Mouse (Mus musculus): Measurements from ENCODE around the gene Clcn6. TPM values are rescaled to one million over a fixed set of nuclear protein-coding genes. Genes with fewer than 3 reads are reported as not detected.

The Clcn6 gene
- total and polyA plus RNA-seq, 3 experiments = 6.2 to 21.0 (median 16.1) TPM

DNA sequence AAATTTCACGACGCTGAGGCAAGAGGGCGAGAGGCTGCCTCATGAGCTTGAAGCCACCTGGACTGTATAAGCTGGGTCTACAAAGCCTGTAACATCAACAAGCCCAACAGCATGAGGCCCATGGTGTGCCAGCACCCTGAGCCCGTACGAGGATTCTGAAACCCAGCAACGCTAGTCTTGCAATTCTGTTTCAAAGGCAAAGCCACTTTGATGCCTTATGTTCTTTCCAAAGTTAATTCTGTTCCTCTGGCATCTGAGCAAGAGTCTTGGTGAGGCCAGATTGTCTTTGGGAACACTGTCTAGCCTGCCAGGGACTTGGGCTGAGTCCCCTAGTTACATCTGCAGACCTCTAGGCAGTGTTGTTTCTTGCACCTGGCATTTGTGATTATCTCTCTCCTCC, 20.4 kb upstream of the Clcn6 start:
- peaks cover 18% of the 10 kb centered on the region for H3K27me3 ChIP-seq (ENCODE audit: insufficient read depth, low read length)
- ATAC-seq (ENCODE audit: extremely low read depth, insufficient number of reproducible peaks, low FRiP score, poor library complexity, severe bottlenecking) (no peak), DNase-seq (ENCODE audit: low spot score) (no peak)
- TF ChIP-seq CTCF (IDR thresholded peaks at IDR 0.05; ENCODE audit: low read depth, low read length) (no peak), GATA1 (IDR thresholded peaks at IDR 0.05; ENCODE audit: borderline replicate concordance, low read length) (no peak), GATA2 (IDR thresholded peaks at IDR 0.05; ENCODE audit: borderline replicate concordance, low read depth, low read length) (no peak), POLR2AphosphoS5 (IDR thresholded peaks at IDR 0.05; ENCODE audit: insufficient replicate concordance, low read depth, low read length) (no peak), TAL1 (conservative IDR thresholded peaks at IDR 0.05; ENCODE audit: low read depth, low read length) (no peak)
- peaks cover 46% of the 10 kb centered on the region for H3K36me3 ChIP-seq (replicated peaks)
- no peaks in the 10 kb centered on the region for H3K9me3 ChIP-seq (replicated peaks)
- peaks cover 3% of the 10 kb centered on the region; the same call in 1 of the 2 replicates for H3K4me1 ChIP-seq (ENCODE audit: insufficient read depth, low read depth, low read length)
- H3K4me3 ChIP-seq (ENCODE audit: low read depth, low read length) = no peak overlapping the region

- peaks cover 53% of the 10 kb centered on the region for H3K36me3 ChIP-seq (replicated peaks)
- TF ChIP-seq TAL1 (conservative IDR thresholded peaks at IDR 0.05; ENCODE audit: low read depth, low read length) (no peak), POLR2AphosphoS5 (IDR thresholded peaks at IDR 0.05; ENCODE audit: insufficient replicate concordance, low read depth, low read length) (no peak), CTCF (IDR thresholded peaks at IDR 0.05; ENCODE audit: low read depth, low read length) (no peak), GATA2 (IDR thresholded peaks at IDR 0.05; ENCODE audit: borderline replicate concordance, low read depth, low read length) (no peak), GATA1 (IDR thresholded peaks at IDR 0.05; ENCODE audit: borderline replicate concordance, low read length) (no peak)
- H3K9me3 ChIP-seq (replicated peaks) = no peaks in the 10 kb centered on the region
- DNase-seq (ENCODE audit: low spot score) (no peak), ATAC-seq (ENCODE audit: extremely low read depth, insufficient number of reproducible peaks, low FRiP score, poor library complexity, severe bottlenecking) (no peak)
- no peak overlapping the region for H3K4me3 ChIP-seq (ENCODE audit: low read depth, low read length)
- H3K27me3 ChIP-seq (ENCODE audit: insufficient read depth, low read length) = peaks cover 14% of the 10 kb centered on the region; the same call in 1 of the 2 replicates
- peaks cover 3% of the 10 kb centered on the region; the same call in 1 of the 2 replicates for H3K4me1 ChIP-seq (ENCODE audit: insufficient read depth, low read depth, low read length)
Measured at GRCm38 (mm10) chr4:148058218-148058819, 19.7 kb upstream of the Clcn6 start.

DNA sequence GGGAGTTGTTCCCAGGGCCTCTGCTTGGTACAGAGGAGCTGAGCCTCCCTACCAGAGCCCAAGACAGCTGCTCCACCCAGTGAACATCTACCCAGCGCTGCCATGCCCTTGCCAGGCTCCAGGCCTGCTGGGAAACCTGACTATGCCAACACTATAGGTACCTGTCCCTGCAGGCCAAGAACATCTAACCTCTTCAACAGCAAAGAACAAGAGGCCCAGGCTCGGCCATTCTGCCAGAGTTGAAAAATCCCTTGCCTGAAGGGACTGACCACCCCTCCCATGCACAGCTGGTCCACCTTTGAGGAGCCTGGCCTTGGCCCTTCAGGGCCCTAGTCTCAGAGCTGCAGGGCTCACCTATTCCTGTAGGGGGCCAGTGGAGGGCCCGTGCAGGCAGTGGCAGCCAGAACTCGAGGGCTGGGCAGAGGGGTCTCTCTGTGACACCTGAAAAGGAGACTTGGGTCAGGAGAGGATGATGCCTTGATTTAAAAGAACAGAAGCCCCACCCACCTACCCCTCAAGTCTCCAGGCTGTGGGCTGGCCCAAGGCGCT, 19.1 kb upstream of the Clcn6 start:
- Histone ChIP-seq H3K36me3 (replicated peaks) (peaks cover 59% of the 10 kb centered on the region), H3K27me3 (ENCODE audit: insufficient read depth, low read length) (peaks cover 11% of the 10 kb centered on the region; the same call in 1 of the 2 replicates)
- no peak for ATAC-seq (ENCODE audit: extremely low read depth, insufficient number of reproducible peaks, low FRiP score, poor library complexity, severe bottlenecking)

DNA sequence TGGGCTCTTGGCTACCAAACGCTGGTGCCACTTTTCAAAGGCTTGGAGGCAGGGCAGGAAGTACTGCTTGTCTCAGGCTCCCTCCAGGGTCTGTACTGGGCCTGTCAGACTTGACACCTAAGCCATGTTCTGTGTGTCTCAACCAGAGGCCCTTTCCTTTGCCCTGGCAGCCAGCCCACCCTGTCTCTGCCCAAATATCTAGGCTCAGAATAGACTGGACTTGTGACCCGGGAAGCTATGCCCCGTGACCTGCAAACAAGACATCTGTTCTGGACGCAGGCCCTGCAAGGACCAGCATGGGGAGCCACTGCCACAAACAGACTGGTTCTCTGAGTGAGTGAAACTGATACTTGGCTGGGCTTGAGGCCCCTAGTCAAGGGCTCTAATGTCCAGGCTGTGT, 18.2 kb upstream of the Clcn6 start:
- no peak for ATAC-seq (ENCODE audit: extremely low read depth, insufficient number of reproducible peaks, low FRiP score, poor library complexity, severe bottlenecking)
- peaks cover 3% of the 10 kb centered on the region; the same call in 1 of the 2 replicates for H3K4me1 ChIP-seq (ENCODE audit: insufficient read depth, low read depth, low read length)
- no peak overlapping the region for H3K4me3 ChIP-seq (ENCODE audit: low read depth, low read length)
- H3K36me3 ChIP-seq (replicated peaks) = peaks cover 68% of the 10 kb centered on the region
- TF ChIP-seq CTCF (IDR thresholded peaks at IDR 0.05; ENCODE audit: low read depth, low read length) (no peak), GATA1 (IDR thresholded peaks at IDR 0.05; ENCODE audit: borderline replicate concordance, low read length) (no peak), POLR2AphosphoS5 (IDR thresholded peaks at IDR 0.05; ENCODE audit: insufficient replicate concordance, low read depth, low read length) (no peak), TAL1 (conservative IDR thresholded peaks at IDR 0.05; ENCODE audit: low read depth, low read length) (no peak), GATA2 (IDR thresholded peaks at IDR 0.05; ENCODE audit: borderline replicate concordance, low read depth, low read length) (no peak)
- DNase-seq (ENCODE audit: low spot score) = no peak
- H3K9me3 ChIP-seq (replicated peaks) = no peaks in the 10 kb centered on the region
- peaks cover 6% of the 10 kb centered on the region; the same call in 1 of the 2 replicates for H3K27me3 ChIP-seq (ENCODE audit: insufficient read depth, low read length)

More for the DNA sequence above, 19.1 kb upstream of the Clcn6 start:
- DNase-seq (ENCODE audit: low spot score) = no peak
- no peaks in the 10 kb centered on the region for H3K9me3 ChIP-seq (replicated peaks)
- H3K4me1 ChIP-seq (ENCODE audit: insufficient read depth, low read depth, low read length) = peaks cover 3% of the 10 kb centered on the region; the same call in 1 of the 2 replicates
- TF ChIP-seq CTCF (IDR thresholded peaks at IDR 0.05; ENCODE audit: low read depth, low read length) (no peak), GATA2 (IDR thresholded peaks at IDR 0.05; ENCODE audit: borderline replicate concordance, low read depth, low read length) (no peak), POLR2AphosphoS5 (IDR thresholded peaks at IDR 0.05; ENCODE audit: insufficient replicate concordance, low read depth, low read length) (no peak), GATA1 (IDR thresholded peaks at IDR 0.05; ENCODE audit: borderline replicate concordance, low read length) (no peak), TAL1 (conservative IDR thresholded peaks at IDR 0.05; ENCODE audit: low read depth, low read length) (no peak)
- no peak overlapping the region for H3K4me3 ChIP-seq (ENCODE audit: low read depth, low read length)

- ATAC-seq (ENCODE audit: extremely low read depth, insufficient number of reproducible peaks, low FRiP score, poor library complexity, severe bottlenecking) = no peak
Measured at GRCm38 (mm10) chr4:148056246-148056645, 17.6 kb upstream of the Clcn6 start.

More at GRCm38 (mm10) chr4:148056246-148056645, 17.6 kb upstream of the Clcn6 start:
- Histone ChIP-seq H3K4me1 (ENCODE audit: insufficient read depth, low read depth, low read length) (peaks cover 3% of the 10 kb centered on the region; the same call in 1 of the 2 replicates), H3K9me3 (replicated peaks) (no peaks in the 10 kb centered on the region), H3K4me3 (ENCODE audit: low read depth, low read length) (no peak overlapping the region), H3K36me3 (replicated peaks) (peaks cover 73% of the 10 kb centered on the region), H3K27me3 (ENCODE audit: insufficient read depth, low read length) (peaks cover 4% of the 10 kb centered on the region; the same call in 1 of the 2 replicates)
- DNase-seq (ENCODE audit: low spot score) = no peak
- TF ChIP-seq POLR2AphosphoS5 (IDR thresholded peaks at IDR 0.05; ENCODE audit: insufficient replicate concordance, low read depth, low read length) (no peak), GATA1 (IDR thresholded peaks at IDR 0.05; ENCODE audit: borderline replicate concordance, low read length) (no peak), CTCF (IDR thresholded peaks at IDR 0.05; ENCODE audit: low read depth, low read length) (no peak), TAL1 (conservative IDR thresholded peaks at IDR 0.05; ENCODE audit: low read depth, low read length) (no peak), GATA2 (IDR thresholded peaks at IDR 0.05; ENCODE audit: borderline replicate concordance, low read depth, low read length) (no peak)
